ENCODE assay signal across 22 mouse cellular contexts in the genomic region with DNA sequence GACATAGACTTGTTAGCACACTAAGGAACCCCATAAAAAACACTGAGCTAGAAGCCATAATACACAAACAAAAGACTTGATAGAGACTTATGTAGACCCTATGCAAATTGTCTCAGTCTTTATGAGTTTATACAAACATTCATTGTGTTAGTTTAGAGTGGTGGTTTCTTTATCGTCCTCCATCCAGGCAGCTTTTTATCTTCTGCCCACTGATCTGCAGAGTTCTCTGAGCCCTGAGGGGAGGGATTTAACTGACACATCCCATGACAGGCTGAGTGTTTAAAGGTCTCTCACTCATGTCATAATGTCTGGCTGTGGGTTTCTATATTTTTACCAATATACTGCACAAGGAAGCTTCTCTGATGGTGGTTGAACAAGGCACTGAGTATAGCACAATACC.
"Had no signal": no experiment of that assay in that cellular context is flagged by ENCODE, and none has a peak within 500 bp of the region (broad histone marks: within the 10 kb centered on the region; RNA-seq: fewer than 3 reads in every experiment).

No protein-coding gene starts in this region.

- H3K27me3 ChIP-seq: megakaryocyte, embryonic 14.5 days; midbrain, embryonic 12.5 days; neural tube, embryonic 13.5 days; neural tube, embryonic 15.5 days; stomach, embryonic 15.5 days had no signal

- ATAC-seq: midbrain, embryonic 16.5 days had no signal

- H3K4me3 ChIP-seq: megakaryocyte, embryonic 14.5 days; midbrain, embryonic 10.5 days; midbrain, embryonic 12.5 days; myocyte; neural tube, embryonic 13.5 days; neural tube, embryonic 15.5 days; stomach, embryonic 15.5 days had no signal

- H3K27ac ChIP-seq: midbrain, embryonic 10.5 days; midbrain, embryonic 12.5 days; neural tube, embryonic 13.5 days; neural tube, embryonic 15.5 days; stomach, embryonic 15.5 days; stomach, postnatal 0 days had no signal

- H3K4me1 ChIP-seq: megakaryocyte, embryonic 14.5 days; midbrain, embryonic 10.5 days; midbrain, embryonic 12.5 days; neural tube, embryonic 13.5 days; neural tube, embryonic 15.5 days; stomach, embryonic 15.5 days had no signal

- DNase-seq: lung, adult 18-20 months; lung, embryonic 14.5 days; lung, postnatal 10 days; lung, postnatal 4 days; midbrain, embryonic 14.5 days; retina, postnatal 1 day; right cerebral cortex, adult 18-20 months; right cerebral cortex, postnatal 25 days; right cerebral cortex, postnatal 4 days; spleen, adult 18-20 months; thymus, adult 2 months; thymus, postnatal 25 days; thymus, postnatal 4 days had no signal

- H3K36me3 ChIP-seq: midbrain, embryonic 10.5 days; midbrain, embryonic 12.5 days; neural tube, embryonic 13.5 days; neural tube, embryonic 15.5 days; stomach, embryonic 15.5 days had no signal

- H3K9me3 ChIP-seq: megakaryocyte, embryonic 14.5 days; midbrain, embryonic 10.5 days; midbrain, embryonic 12.5 days; neural tube, embryonic 13.5 days; neural tube, embryonic 15.5 days; stomach, embryonic 15.5 days had no signal
